Mouse (Mus musculus): Measurements from ENCODE around the gene Gm5128. TPM values are rescaled to one million over a fixed set of nuclear protein-coding genes. Genes with fewer than 3 reads are reported as not detected.

Gene Gm5128
- total RNA-seq (2023): not detected

GRCm38 (mm10) chrX:135372984-135373383 is at the start of gene Gm5128:
Gene Gm5128, plus strand, starts transcription at chrX:135373284.

Other genes starting within 250 kb of the Gm5128 start
- not detected for gene Gm15023, start 195.7 kb upstream of the Gm5128 start, total RNA-seq (2023)
- not detected for gene Tceal6, start 162.6 kb upstream of the Gm5128 start, total RNA-seq (2023)
- gene Pramel3, start 71.0 kb upstream of the Gm5128 start, total RNA-seq (2023): not detected
- gene Gm7903, start 60.6 kb downstream of the Gm5128 start, total RNA-seq (2023): not detected
- not detected for gene AV320801, start 121.3 kb downstream of the Gm5128 start, total RNA-seq (2023)
- gene Nxf7, start 225.5 kb downstream of the Gm5128 start, total RNA-seq (2023): not detected

All from CD4-positive naive resting alpha-beta T cell, adult 57 days (primary cell).